Comparison of ENCODE assay signal across 8 mouse cellular contexts in genomic region chr4:141723673-141724068, GRCm38 (mm10). TPM values are rescaled to one million over a fixed set of nuclear protein-coding genes. Genes with fewer than 3 reads are reported as not detected.
DNase-seq lines count a peak whose midpoint lies in the region; ATAC-seq lines count a peak whose summit lies in the region.

No protein-coding gene starts in this region.

- ATAC-seq in limb, embryonic 11.5 days (ENCODE audit: insufficient number of reproducible peaks, low FRiP score, low TSS enrichment, low read depth), result 0 out of 2 replicates have a peak, but pooled peaks have one; percentile 65
- no peak for ATAC-seq in stomach, embryonic 14.5 days (ENCODE audit: insufficient number of reproducible peaks, insufficient read depth, low FRiP score, low read depth)

- intact Hi-C loops in heart, postnatal 14 days (cut with DNase I), result no loop called here
- intact Hi-C loops in left cerebral cortex, postnatal 10 days (cut with DNase I), result no loop called here

- H3K27ac ChIP-seq in heart, embryonic 10.5 days, result peak overlapping the region; percentile 98
- H3K27ac ChIP-seq in limb, embryonic 11.5 days (replicated peaks; ENCODE audit: low read depth, low read length), result no peak overlapping the region
- peak overlapping the region; percentile 11; the same call in 1 of the 2 replicates for H3K27ac ChIP-seq in stomach, embryonic 14.5 days (ENCODE audit: low read length)

- peak overlapping the region; percentile 100 for H3K4me3 ChIP-seq in heart, embryonic 10.5 days
- peak overlapping the region; percentile 99 for H3K4me3 ChIP-seq in limb, embryonic 11.5 days (ENCODE audit: low read depth, low read length)
- H3K4me3 ChIP-seq in stomach, embryonic 14.5 days (ENCODE audit: low read depth, low read length), result peak overlapping the region; percentile 98

- no peak for DNase-seq in heart, embryonic 10.5 days (ENCODE audit: low spot score)
- no peak for DNase-seq in heart, postnatal 14 days
- DNase-seq in thymus, postnatal 14 days, result peak; percentile 11
- no peak for DNase-seq in thymus, postnatal 0 days (ENCODE audit: low spot score)
- no peak for DNase-seq in limb, embryonic 11.5 days (ENCODE audit: low spot score)
- DNase-seq in left cerebral cortex, postnatal 10 days (ENCODE audit: extremely low spot score in 1 of 2, low spot score in 2 of 2), result no peak
- DNase-seq in frontal cortex, postnatal 36 days (ENCODE audit: low spot score in 2 of 2), result no peak

- peaks cover 12% of the 10 kb centered on the region for H3K36me3 ChIP-seq in heart, embryonic 10.5 days
- no peaks in the 10 kb centered on the region; the same call in 1 of the 2 replicates for H3K36me3 ChIP-seq in limb, embryonic 11.5 days (ENCODE audit: control insufficient read depth, insufficient read depth, low read length)
- H3K36me3 ChIP-seq in stomach, embryonic 14.5 days (ENCODE audit: control insufficient read depth, insufficient read depth, low read length), result peaks cover 6% of the 10 kb centered on the region

- peak overlapping the region; percentile 84 for H3K4me2 ChIP-seq in limb, embryonic 11.5 days (ENCODE audit: low read depth, severe bottlenecking)
- peak overlapping the region; percentile 49 for H3K4me2 ChIP-seq in stomach, embryonic 14.5 days (replicated peaks; ENCODE audit: low read depth, low read length)

- H3K9me3 ChIP-seq in heart, embryonic 10.5 days, result no peaks in the 10 kb centered on the region
- H3K9me3 ChIP-seq in limb, embryonic 11.5 days (ENCODE audit: control insufficient read depth, low read length), result no peaks in the 10 kb centered on the region
- H3K9me3 ChIP-seq in stomach, embryonic 14.5 days (ENCODE audit: control insufficient read depth, low read depth, low read length), result no peaks in the 10 kb centered on the region

- WGBS in heart, embryonic 10.5 days, result 12% methylated on average over 13 of the region's 13 CpGs
- 15% methylated on average over 13 of the region's 13 CpGs for WGBS in limb, embryonic 11.5 days
- WGBS in stomach, embryonic 14.5 days, result 6% methylated on average over 13 of the region's 13 CpGs

- H3K9ac ChIP-seq in limb, embryonic 11.5 days (ENCODE audit: low read length), result peak overlapping the region; percentile 96
- H3K9ac ChIP-seq in stomach, embryonic 14.5 days (replicated peaks; ENCODE audit: low read depth, low read length), result peak overlapping the region; percentile 31; the same call in 1 of the 2 replicates

- H3K4me1 ChIP-seq in heart, embryonic 10.5 days, result peaks cover 19% of the 10 kb centered on the region
- H3K4me1 ChIP-seq in limb, embryonic 11.5 days (ENCODE audit: control insufficient read depth, insufficient read depth, low read length), result peaks cover 8% of the 10 kb centered on the region; the same call in 1 of the 2 replicates
- peaks cover 23% of the 10 kb centered on the region for H3K4me1 ChIP-seq in stomach, embryonic 14.5 days (ENCODE audit: control insufficient read depth, insufficient read depth, low read length)

- H3K27me3 ChIP-seq in heart, embryonic 10.5 days (ENCODE audit: insufficient read depth, poor library complexity, severe bottlenecking), result no peaks in the 10 kb centered on the region
- H3K27me3 ChIP-seq in limb, embryonic 11.5 days (ENCODE audit: control insufficient read depth, insufficient read depth, low read length), result no peaks in the 10 kb centered on the region
- H3K27me3 ChIP-seq in stomach, embryonic 14.5 days (ENCODE audit: control insufficient read depth, insufficient read depth, low read length), result no peaks in the 10 kb centered on the region

RNA-seq across cellular contexts. Expression of gene Ddi2, which starts 0.5 kb away (rescaled TPM):
- 21.4 and 21.5 TPM in 2 replicates for polyA plus RNA-seq in heart, embryonic 10.5 days (2016; fragmentation: Nextera tagmentation; extraction: Ambion mirVana)
- total RNA-seq in heart, postnatal 14 days (2021), result 10 to 100 TPM; 39.0 to 40.4 TPM
- 12.3 and 12.8 TPM in 2 replicates for polyA plus RNA-seq in thymus, postnatal 0 days (2015; fragmentation: Nextera tagmentation; extraction: Ambion mirVana)
- polyA plus RNA-seq in limb, embryonic 11.5 days (2014; fragmentation: Nextera tagmentation; extraction: Ambion mirVana), result 22.4 and 25.9 TPM in 2 replicates
- polyA plus RNA-seq in stomach, embryonic 14.5 days (2014; fragmentation: Nextera tagmentation; extraction: Ambion mirVana), result 18.8 and 19.6 TPM in 2 replicates
- total RNA-seq in left cerebral cortex, postnatal 10 days (2021), result 10 to 100 TPM; 27.7 to 28.1 TPM

RNA-seq across cellular contexts. Expression of gene Agmat, which starts 22.8 kb away (rescaled TPM):
- polyA plus RNA-seq in heart, embryonic 10.5 days (2016; fragmentation: Nextera tagmentation; extraction: Ambion mirVana), result 1.2 and 3.5 TPM in 2 replicates
- under 1 TPM; 0.72 to 0.98 TPM for total RNA-seq in heart, postnatal 14 days (2021)
- polyA plus RNA-seq in thymus, postnatal 0 days (2015; fragmentation: Nextera tagmentation; extraction: Ambion mirVana), result 0.22 TPM in 1 of 2 replicates, not detected in the other
- 0.11 TPM in 1 of 2 replicates, not detected in the other for polyA plus RNA-seq in limb, embryonic 11.5 days (2014; fragmentation: Nextera tagmentation; extraction: Ambion mirVana)
- polyA plus RNA-seq in stomach, embryonic 14.5 days (2014; fragmentation: Nextera tagmentation; extraction: Ambion mirVana), result not detected in 2 replicates
- total RNA-seq in left cerebral cortex, postnatal 10 days (2021), result under 1 TPM in 1 of 2 experiments, not detected in 1; 0.24 TPM

RNA-seq across cellular contexts. Expression of gene Rsc1a1, which starts 38.3 kb away (rescaled TPM):
- 3.1 and 4.4 TPM in 2 replicates for polyA plus RNA-seq in heart, embryonic 10.5 days (2016; fragmentation: Nextera tagmentation; extraction: Ambion mirVana)
- not detected for total RNA-seq in heart, postnatal 14 days (2021)
- polyA plus RNA-seq in thymus, postnatal 0 days (2015; fragmentation: Nextera tagmentation; extraction: Ambion mirVana), result not detected in 2 replicates
- polyA plus RNA-seq in limb, embryonic 11.5 days (2014; fragmentation: Nextera tagmentation; extraction: Ambion mirVana), result 1.4 and 3.5 TPM in 2 replicates
- polyA plus RNA-seq in stomach, embryonic 14.5 days (2014; fragmentation: Nextera tagmentation; extraction: Ambion mirVana), result 0.51 TPM in 1 of 2 replicates, not detected in the other
- 1 to 10 TPM in 1 of 2 experiments, under 1 TPM in 1; 0.41 to 3.0 TPM for total RNA-seq in left cerebral cortex, postnatal 10 days (2021)

RNA-seq across cellular contexts. Expression of gene Plekhm2, which starts 59.0 kb away (rescaled TPM):
- polyA plus RNA-seq in heart, embryonic 10.5 days (2016; fragmentation: Nextera tagmentation; extraction: Ambion mirVana), result 4.1 and 5.4 TPM in 2 replicates
- 100 to 1,000 TPM; 101 to 103 TPM for total RNA-seq in heart, postnatal 14 days (2021)
- polyA plus RNA-seq in thymus, postnatal 0 days (2015; fragmentation: Nextera tagmentation; extraction: Ambion mirVana), result 2.6 and 3.6 TPM in 2 replicates
- 3.9 and 4.4 TPM in 2 replicates for polyA plus RNA-seq in limb, embryonic 11.5 days (2014; fragmentation: Nextera tagmentation; extraction: Ambion mirVana)
- polyA plus RNA-seq in stomach, embryonic 14.5 days (2014; fragmentation: Nextera tagmentation; extraction: Ambion mirVana), result 4.6 TPM in 2 replicates
- 10 to 100 TPM; 49.0 to 55.0 TPM for total RNA-seq in left cerebral cortex, postnatal 10 days (2021)
